8 mouse cellular contexts compared by ENCODE assay signal in genomic region chr19:47067924-47068611, GRCm38 (mm10). TPM values are rescaled to one million over a fixed set of nuclear protein-coding genes. Genes with fewer than 3 reads are reported as not detected.
A peak's percentile ranks its signal among the peaks of the same experiment; 100 is the strongest.
DNase-seq lines count a peak whose midpoint lies in the region; ATAC-seq lines count a peak whose summit lies in the region.

No protein-coding gene starts in this region.

- peak overlapping the region; percentile 83 for H3K27ac ChIP-seq in intestine, embryonic 15.5 days

- peaks cover 7% of the 10 kb centered on the region; the same call in 1 of the 2 replicates for H3K36me3 ChIP-seq in intestine, embryonic 15.5 days

- DNase-seq in adrenal gland, adult 2 months = peak; percentile 93
- peak; percentile 91 for DNase-seq in embryo, embryonic 11 days
- peak; percentile 85 for DNase-seq in gastrocnemius, postnatal 25 days
- peak; percentile 81 to 92 for DNase-seq in left cerebral cortex, postnatal 25 days (ENCODE audit: low spot score in 2 of 2)
- DNase-seq in mesoderm, embryonic 11.5 days (ENCODE audit: low read depth, low spot score) = peak; percentile 87
- peak; percentile 76 for DNase-seq in right cerebral cortex, postnatal 36 days (ENCODE audit: low spot score in 2 of 2)
- peak; percentile 80 to 82 for DNase-seq in urinary bladder, postnatal 4 days (ENCODE audit: low spot score in 2 of 2)

- peak; percentile 96 for ATAC-seq in intestine, embryonic 15.5 days

- WGBS in intestine, embryonic 15.5 days = under 1% methylated on average over 70 of the region's 72 CpGs

- intact Hi-C loops in left cerebral cortex, postnatal 25 days (cut with DNase I) = loop anchor here (1.0 to 5.0 kb wide), 2 partner anchors 22 to 99 kb away; partner anchors contain the start of genes Pdcd11 and Usmg5

- no peaks in the 10 kb centered on the region for H3K9me3 ChIP-seq in intestine, embryonic 15.5 days

- H3K9ac ChIP-seq in intestine, embryonic 15.5 days = peak overlapping the region; percentile 97

- H3K27me3 ChIP-seq in intestine, embryonic 15.5 days (replicated peaks) = no peaks in the 10 kb centered on the region

- H3K4me2 ChIP-seq in intestine, embryonic 15.5 days (replicated peaks) = peak overlapping the region; percentile 73

- H3K4me3 ChIP-seq in intestine, embryonic 15.5 days (replicated peaks) = peak overlapping the region; percentile 88

- peaks cover 6% of the 10 kb centered on the region; the same call in 1 of the 2 replicates for H3K4me1 ChIP-seq in intestine, embryonic 15.5 days (replicated peaks)

RNA-seq across cellular contexts. Expression of gene Taf5, which starts 0.5 kb away (rescaled TPM):
- total RNA-seq in adrenal gland, adult 2 months (2021) = 1 to 10 TPM; 3.5 to 3.6 TPM
- 1.6 and 1.9 TPM in 2 replicates for polyA plus RNA-seq in adrenal gland, adult 2 months (2012; rRNA removed)
- 1 to 10 TPM; 2.3 to 3.1 TPM for total RNA-seq in gastrocnemius, postnatal 25 days (2021)
- polyA plus RNA-seq in intestine, embryonic 15.5 days (2015; fragmentation: Nextera tagmentation; extraction: Ambion mirVana) = 5.0 and 5.5 TPM in 2 replicates
- 1 to 10 TPM; 6.6 to 6.7 TPM for total RNA-seq in left cerebral cortex, postnatal 25 days (2021)

RNA-seq across cellular contexts. Expression of gene Pcgf6, which starts 17.4 kb away (rescaled TPM):
- 10 to 100 TPM in 1 of 2 experiments, 1 to 10 TPM in 1; 9.9 to 11.4 TPM for total RNA-seq in adrenal gland, adult 2 months (2021)
- polyA plus RNA-seq in adrenal gland, adult 2 months (2012; rRNA removed) = 10.0 and 11.2 TPM in 2 replicates
- total RNA-seq in gastrocnemius, postnatal 25 days (2021) = 1 to 10 TPM; 3.4 to 4.1 TPM
- 18.9 and 19.5 TPM in 2 replicates for polyA plus RNA-seq in intestine, embryonic 15.5 days (2015; fragmentation: Nextera tagmentation; extraction: Ambion mirVana)
- 10 to 100 TPM; 16.2 to 17.8 TPM for total RNA-seq in left cerebral cortex, postnatal 25 days (2021)

RNA-seq across cellular contexts. Expression of gene Usmg5, which starts 22.4 kb away (rescaled TPM):
- total RNA-seq in adrenal gland, adult 2 months (2021) = 100 to 1,000 TPM; 788 to 840 TPM
- 7.8 and 8.7 TPM in 2 replicates for polyA plus RNA-seq in adrenal gland, adult 2 months (2012; rRNA removed)
- total RNA-seq in gastrocnemius, postnatal 25 days (2021) = 1,000 to 10,000 TPM; 1,205 to 1,223 TPM
- polyA plus RNA-seq in intestine, embryonic 15.5 days (2015; fragmentation: Nextera tagmentation; extraction: Ambion mirVana) = 1,509 and 1,736 TPM in 2 replicates
- 100 to 1,000 TPM; 749 to 817 TPM for total RNA-seq in left cerebral cortex, postnatal 25 days (2021)

RNA-seq across cellular contexts. Expression of gene Pdcd11, which starts 22.5 kb away (rescaled TPM):
- 10 to 100 TPM; 19.8 to 22.1 TPM for total RNA-seq in adrenal gland, adult 2 months (2021)
- 5.1 and 6.0 TPM in 2 replicates for polyA plus RNA-seq in adrenal gland, adult 2 months (2012; rRNA removed)
- 1 to 10 TPM; 6.9 to 7.3 TPM for total RNA-seq in gastrocnemius, postnatal 25 days (2021)
- 9.2 and 9.3 TPM in 2 replicates for polyA plus RNA-seq in intestine, embryonic 15.5 days (2015; fragmentation: Nextera tagmentation; extraction: Ambion mirVana)
- 10 to 100 TPM; 14.6 to 14.7 TPM for total RNA-seq in left cerebral cortex, postnatal 25 days (2021)

RNA-seq across cellular contexts. Expression of gene Nt5c2, which starts 53.1 kb away (rescaled TPM):
- 10 to 100 TPM; 61.8 to 66.2 TPM for total RNA-seq in adrenal gland, adult 2 months (2021)
- polyA plus RNA-seq in adrenal gland, adult 2 months (2012; rRNA removed) = 11.6 and 11.9 TPM in 2 replicates
- 10 to 100 TPM; 17.0 to 23.6 TPM for total RNA-seq in gastrocnemius, postnatal 25 days (2021)
- polyA plus RNA-seq in intestine, embryonic 15.5 days (2015; fragmentation: Nextera tagmentation; extraction: Ambion mirVana) = 48.4 and 49.1 TPM in 2 replicates
- 10 to 100 TPM; 73.0 to 74.4 TPM for total RNA-seq in left cerebral cortex, postnatal 25 days (2021)

Comparison
In these comparisons a context has a peak if more than half of its experiments do, and no peak if none do; other contexts are left out.
1. Peak in every context shown above with its lines: DNase-seq, ATAC-seq, H3K4me3 ChIP-seq and H3K27ac ChIP-seq.